Mouse (Mus musculus) lung, postnatal 0 days (tissue): ENCODE data around the gene Trim2.

Experiments used
- CTCF ChIP-seq: IDR thresholded peaks from 2 replicates; pipeline ENCODE4 v1.5.1; 2016; ENCODE audit warnings: antibody characterized with exemption, mild to moderate bottlenecking
- EP300 ChIP-seq: IDR thresholded peaks from 2 replicates; pipeline ENCODE4 v1.6.1; 2016; ENCODE audit warnings: antibody characterized with exemption, mild to moderate bottlenecking, control low read depth

DNA sequence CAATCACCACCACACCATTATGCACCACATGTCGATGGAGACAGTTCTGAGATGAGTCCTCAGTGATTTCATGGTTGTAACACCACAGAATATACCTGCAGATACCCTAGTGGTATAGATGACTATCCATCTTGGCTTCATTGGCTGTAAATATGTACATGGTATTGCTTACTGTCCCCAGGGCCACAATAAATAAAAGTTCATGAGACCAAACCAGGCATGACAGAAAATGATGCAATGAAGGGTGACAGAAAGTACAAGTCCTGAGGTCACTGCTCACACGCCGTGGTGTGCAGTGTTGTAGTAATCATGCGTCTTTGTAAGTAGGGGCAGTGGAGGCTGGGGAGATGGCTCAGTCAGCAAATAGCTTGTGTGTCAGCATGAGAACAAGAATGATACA, 65.6 kb downstream of the Trim2 start:
- TF ChIP-seq CTCF, result no peak
- TF ChIP-seq EP300, result no peak
